Mouse (Mus musculus): ENCODE data around the gene Hoxd8. TPM values are rescaled to one million over a fixed set of nuclear protein-coding genes. Genes with fewer than 3 reads are reported as not detected.

The Hoxd8 gene
- polyA plus RNA-seq, 1 experiment from 2014 or later = 3.1 TPM

DNA sequence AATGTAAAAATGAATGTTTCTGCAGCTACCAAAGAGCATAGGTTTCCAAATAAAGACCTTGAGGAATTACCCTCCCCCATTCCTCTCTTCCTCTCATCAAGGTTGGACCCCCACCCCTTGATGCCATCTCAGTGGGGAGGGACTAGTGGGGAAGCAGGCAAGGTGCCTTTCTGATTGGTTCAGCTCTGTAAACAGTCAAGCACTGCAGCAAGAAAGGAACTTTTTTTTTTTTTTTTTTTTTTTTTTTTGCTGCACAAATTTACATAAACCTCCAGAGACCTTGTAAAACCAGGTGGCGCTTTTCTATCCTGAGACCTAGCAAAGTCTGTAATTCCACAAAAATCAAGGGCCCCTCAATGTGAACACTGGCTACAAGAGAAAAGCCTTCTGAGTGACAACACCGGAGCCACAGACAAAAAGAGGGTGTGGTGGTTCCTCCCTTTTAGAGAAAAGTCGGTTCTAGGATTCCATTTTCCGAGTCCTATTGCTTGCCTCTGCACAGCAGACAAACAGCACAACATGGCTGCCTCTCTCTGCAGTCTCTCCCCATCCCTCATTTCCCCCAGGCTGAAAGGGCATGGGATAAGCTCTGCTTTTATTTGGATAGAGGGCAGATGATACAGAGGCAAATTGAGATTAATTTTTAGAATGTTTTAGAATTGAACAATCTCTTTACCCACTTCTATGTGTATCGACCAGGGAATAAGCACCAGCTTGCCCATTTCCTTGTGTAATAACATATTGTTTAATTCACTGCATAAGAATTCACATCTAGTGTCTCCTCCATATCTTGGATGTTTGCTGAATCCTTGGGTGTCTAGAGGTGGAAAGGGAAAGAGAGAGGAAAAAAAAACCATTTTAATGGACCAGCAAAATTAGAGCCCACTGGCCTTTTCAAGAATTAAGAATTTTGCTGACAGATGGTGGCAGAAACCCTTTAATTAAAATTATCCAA is 5.3 kb downstream of the Hoxd8 start:
- 17% methylated on average over 5 of the region's 5 CpGs for WGBS
- Histone ChIP-seq H3K4me1 (ENCODE audit: control insufficient read depth, insufficient read depth, low read length) (peaks cover 9% of the 10 kb centered on the region), H3K27me3 (replicated peaks; ENCODE audit: control insufficient read depth, insufficient read depth, low read length) (peaks cover 64% of the 10 kb centered on the region), H3K9ac (ENCODE audit: low read depth, low read length) (no peak overlapping the region), H3K27ac (ENCODE audit: low read length) (no peak overlapping the region), H3K9me3 (ENCODE audit: control insufficient read depth, low read length) (no peaks in the 10 kb centered on the region), H3K4me2 (ENCODE audit: low read depth, low read length) (no peak overlapping the region), H3K36me3 (ENCODE audit: control insufficient read depth, insufficient read depth, low read length) (no peaks in the 10 kb centered on the region), H3K4me3 (ENCODE audit: low read length) (no peak overlapping the region)
- ATAC-seq = no peak

- ATAC-seq = no peak
- H3K36me3 ChIP-seq (ENCODE audit: control insufficient read depth, insufficient read depth, low read length) = no peaks in the 10 kb centered on the region
- H3K9me3 ChIP-seq (ENCODE audit: control insufficient read depth, low read length) = no peaks in the 10 kb centered on the region
- no peak overlapping the region for H3K27ac ChIP-seq (ENCODE audit: low read length)
- WGBS = 3% methylated on average over 16 of the region's 16 CpGs
- peak overlapping the region; percentile 66 for H3K4me3 ChIP-seq (ENCODE audit: low read length)
- peaks cover 7% of the 10 kb centered on the region; the same call in 1 of the 2 replicates for H3K4me1 ChIP-seq (ENCODE audit: control insufficient read depth, insufficient read depth, low read length)
- peaks cover 54% of the 10 kb centered on the region for H3K27me3 ChIP-seq (replicated peaks; ENCODE audit: control insufficient read depth, insufficient read depth, low read length)
- H3K4me2 ChIP-seq (ENCODE audit: low read depth, low read length) = peak overlapping the region; percentile 43
- peak overlapping the region; percentile 33; the same call in 1 of the 2 replicates for H3K9ac ChIP-seq (ENCODE audit: low read depth, low read length)
These were observed 6.6 kb downstream of the Hoxd8 start for GRCm38 (mm10) chr2:74710929-74711543.

DNA sequence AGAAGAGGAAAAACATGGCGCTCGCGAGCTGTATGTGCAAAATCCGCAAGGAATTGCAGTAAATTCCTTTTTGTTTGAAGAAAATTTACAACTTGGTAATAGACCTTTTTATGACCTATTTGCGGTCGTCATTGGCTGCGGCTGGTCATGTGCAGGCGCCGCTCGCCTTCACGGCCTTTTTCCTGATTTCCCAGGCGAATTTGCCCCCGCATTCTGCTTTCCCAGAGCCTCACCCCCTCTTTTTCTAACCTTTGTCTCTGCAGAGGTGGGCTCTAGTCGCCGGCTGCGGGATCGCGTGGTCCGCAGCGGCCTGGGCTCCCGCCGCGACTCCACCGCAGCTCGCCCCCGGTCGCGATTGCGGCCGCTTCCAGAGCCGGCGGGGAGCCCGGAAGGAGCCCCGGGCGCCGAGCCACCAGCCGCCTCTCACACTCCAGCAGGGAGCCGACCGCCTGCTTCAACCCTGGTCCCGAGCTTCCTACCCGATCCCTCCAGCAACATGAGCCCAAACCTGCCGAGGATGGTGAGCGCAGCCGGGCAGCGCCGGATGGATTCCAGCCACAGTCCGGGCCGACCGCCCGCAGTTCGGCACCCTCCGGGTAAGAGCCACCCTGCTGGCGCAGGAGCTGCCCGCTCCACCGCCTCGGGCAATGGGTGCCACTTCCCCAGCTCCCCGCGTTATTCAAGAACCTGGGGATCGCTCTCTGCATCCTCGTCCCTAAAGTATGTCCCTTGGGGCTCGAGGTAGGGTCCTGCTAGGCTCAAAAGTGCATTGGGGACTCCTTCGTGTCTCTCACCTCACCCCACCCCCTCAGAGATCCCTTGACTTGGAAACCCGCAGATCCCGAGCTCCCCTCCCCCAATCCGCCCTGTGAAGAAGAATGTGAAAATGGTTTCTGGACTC is 7.6 kb downstream of the Hoxd8 start, which contains the start of the genes Hoxd3 and Hoxd4:
Gene Hoxd3, plus strand, starts transcription at position 207 of the 901 bp plus-strand sequence.
Gene Hoxd4, plus strand, starts transcription at position 209 of the 901 bp plus-strand sequence.
- Histone ChIP-seq H3K4me1 (ENCODE audit: control insufficient read depth, insufficient read depth, low read length) (peaks cover 7% of the 10 kb centered on the region; the same call in 1 of the 2 replicates), H3K9me3 (ENCODE audit: control insufficient read depth, low read length) (no peaks in the 10 kb centered on the region), H3K9ac (ENCODE audit: low read depth, low read length) (peak within 1 kb of the TSS; percentile 76), H3K36me3 (ENCODE audit: control insufficient read depth, insufficient read depth, low read length) (no peaks in the 10 kb centered on the region), H3K27me3 (replicated peaks; ENCODE audit: control insufficient read depth, insufficient read depth, low read length) (peaks cover 49% of the 10 kb centered on the region), H3K27ac (ENCODE audit: low read length) (peak within 1 kb of the TSS; percentile 82), H3K4me2 (ENCODE audit: low read depth, low read length) (peak within 1 kb of the TSS; percentile 60), H3K4me3 (ENCODE audit: low read length) (peak within 1 kb of the TSS; percentile 66)
- under 1% methylated on average over 65 of the region's 65 CpGs for WGBS
- peak; percentile 54 for ATAC-seq

DNA sequence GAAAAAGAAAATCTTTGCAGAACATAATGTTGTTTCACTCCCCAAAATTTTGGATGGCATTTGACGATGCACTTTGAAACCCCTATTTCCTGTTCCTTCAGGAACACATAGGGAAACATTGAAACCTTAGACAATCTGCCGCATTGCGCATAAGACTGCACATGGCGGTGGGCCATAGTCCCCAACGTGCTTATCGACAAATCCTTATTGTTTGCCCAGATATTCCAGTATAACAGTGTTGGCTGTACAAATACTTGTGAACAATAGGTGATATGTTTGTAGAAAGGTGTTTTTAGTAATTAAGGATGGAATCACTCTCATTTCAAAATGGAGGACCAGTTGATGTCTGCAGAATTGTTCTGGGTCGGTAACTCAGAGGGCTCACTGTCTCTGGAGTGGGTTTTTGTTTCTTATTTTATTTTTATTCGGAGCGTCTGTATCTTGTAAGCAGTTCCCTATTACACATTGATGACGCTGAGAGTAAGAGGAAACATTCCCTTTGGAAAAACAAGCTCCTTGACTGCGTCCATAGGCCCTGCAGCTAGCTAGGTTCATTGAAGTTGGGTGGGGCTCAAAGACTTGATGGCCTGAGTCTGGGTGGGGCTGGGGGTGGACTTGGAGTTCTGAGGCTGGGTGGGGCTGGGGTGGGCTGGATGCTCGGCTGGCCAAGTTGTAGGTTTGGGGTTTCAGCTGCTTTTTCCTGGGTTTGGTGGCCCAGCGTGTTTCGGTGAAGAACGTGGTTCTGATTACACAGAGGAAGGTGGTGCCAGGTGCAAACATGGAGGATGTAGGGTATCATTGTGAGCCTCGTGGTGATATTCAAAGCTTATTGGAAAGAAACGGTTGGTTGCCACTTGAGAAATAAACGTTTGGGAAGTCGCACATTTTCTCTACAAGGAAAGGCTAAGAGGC is 9.1 kb downstream of the Hoxd8 start:
- no peak for ATAC-seq
- peaks cover 7% of the 10 kb centered on the region; the same call in 1 of the 2 replicates for H3K4me1 ChIP-seq (ENCODE audit: control insufficient read depth, insufficient read depth, low read length)
- no peak overlapping the region for H3K27ac ChIP-seq (ENCODE audit: low read length)
- no peak overlapping the region for H3K9ac ChIP-seq (ENCODE audit: low read depth, low read length)
- 20% methylated on average over 19 of the region's 19 CpGs for WGBS
- H3K4me3 ChIP-seq (ENCODE audit: low read length) = peak overlapping the region; percentile 66
- H3K4me2 ChIP-seq (ENCODE audit: low read depth, low read length) = peak overlapping the region; percentile 56
- no peaks in the 10 kb centered on the region for H3K9me3 ChIP-seq (ENCODE audit: control insufficient read depth, low read length)
- peaks cover 40% of the 10 kb centered on the region for H3K27me3 ChIP-seq (replicated peaks; ENCODE audit: control insufficient read depth, insufficient read depth, low read length)
- no peaks in the 10 kb centered on the region for H3K36me3 ChIP-seq (ENCODE audit: control insufficient read depth, insufficient read depth, low read length)

GRCm38 (mm10) chr2:74714156-74714789 is 9.9 kb downstream of the Hoxd8 start:
- Histone ChIP-seq H3K4me3 (ENCODE audit: low read length) (peak overlapping the region; percentile 11; the same call in 1 of the 2 replicates), H3K4me2 (ENCODE audit: low read depth, low read length) (peak overlapping the region; percentile 56), H3K4me1 (ENCODE audit: control insufficient read depth, insufficient read depth, low read length) (peaks cover 7% of the 10 kb centered on the region; the same call in 1 of the 2 replicates), H3K27me3 (replicated peaks; ENCODE audit: control insufficient read depth, insufficient read depth, low read length) (peaks cover 33% of the 10 kb centered on the region), H3K9ac (ENCODE audit: low read depth, low read length) (no peak overlapping the region), H3K9me3 (ENCODE audit: control insufficient read depth, low read length) (no peaks in the 10 kb centered on the region), H3K27ac (ENCODE audit: low read length) (peak overlapping the region; percentile 33; the same call in 1 of the 2 replicates), H3K36me3 (ENCODE audit: control insufficient read depth, insufficient read depth, low read length) (no peaks in the 10 kb centered on the region)
- no peak for ATAC-seq
- 20% methylated on average over 18 of the region's 18 CpGs for WGBS

DNA sequence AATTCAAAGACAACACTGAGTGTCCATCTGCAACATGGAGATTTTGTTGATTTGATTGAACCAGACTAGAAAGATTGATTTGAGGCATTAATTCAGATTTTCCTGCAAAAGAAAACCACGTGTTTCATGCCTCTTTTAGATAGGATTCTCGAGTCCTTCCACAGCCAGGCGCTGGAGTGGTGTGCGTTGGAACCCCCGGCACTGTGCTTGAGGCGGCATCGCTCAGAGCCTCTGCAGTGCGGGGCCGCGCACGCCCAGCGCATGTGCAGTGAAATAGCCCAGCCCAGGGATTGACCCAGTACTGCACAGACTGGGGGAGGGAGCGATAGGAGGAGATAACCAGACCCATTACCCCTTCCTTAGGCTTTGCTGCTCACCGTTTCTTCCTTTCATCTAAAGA is 10.5 kb downstream of the Hoxd8 start:
- Histone ChIP-seq H3K4me2 (ENCODE audit: low read depth, low read length) (peak overlapping the region; percentile 56), H3K9ac (ENCODE audit: low read depth, low read length) (no peak overlapping the region), H3K4me1 (ENCODE audit: control insufficient read depth, insufficient read depth, low read length) (peaks cover 7% of the 10 kb centered on the region; the same call in 1 of the 2 replicates), H3K27me3 (replicated peaks; ENCODE audit: control insufficient read depth, insufficient read depth, low read length) (peaks cover 31% of the 10 kb centered on the region), H3K27ac (ENCODE audit: low read length) (peak overlapping the region; percentile 33; the same call in 1 of the 2 replicates), H3K9me3 (ENCODE audit: control insufficient read depth, low read length) (no peaks in the 10 kb centered on the region), H3K4me3 (ENCODE audit: low read length) (peak overlapping the region; percentile 11), H3K36me3 (ENCODE audit: control insufficient read depth, insufficient read depth, low read length) (no peaks in the 10 kb centered on the region)
- WGBS = 5% methylated on average over 14 of the region's 14 CpGs
- peak; percentile 60 for ATAC-seq

GRCm38 (mm10) chr2:74715504-74716241 is 11.3 kb downstream of the Hoxd8 start:
- H3K4me3 ChIP-seq (ENCODE audit: low read length) = peak overlapping the region; percentile 29
- WGBS = 3% methylated on average over 26 of the region's 26 CpGs

More at GRCm38 (mm10) chr2:74715504-74716241, 11.3 kb downstream of the Hoxd8 start:
- H3K27me3 ChIP-seq (replicated peaks; ENCODE audit: control insufficient read depth, insufficient read depth, low read length) = peaks cover 28% of the 10 kb centered on the region
- no peak overlapping the region for H3K27ac ChIP-seq (ENCODE audit: low read length)
- H3K9me3 ChIP-seq (ENCODE audit: control insufficient read depth, low read length) = no peaks in the 10 kb centered on the region
- ATAC-seq = peak; percentile 66
- H3K36me3 ChIP-seq (ENCODE audit: control insufficient read depth, insufficient read depth, low read length) = no peaks in the 10 kb centered on the region
- H3K4me1 ChIP-seq (ENCODE audit: control insufficient read depth, insufficient read depth, low read length) = peaks cover 7% of the 10 kb centered on the region; the same call in 1 of the 2 replicates
- H3K4me2 ChIP-seq (ENCODE audit: low read depth, low read length) = peak overlapping the region; percentile 56
- no peak overlapping the region for H3K9ac ChIP-seq (ENCODE audit: low read depth, low read length)

Measured in intestine, embryonic 16.5 days (tissue).